Mouse (Mus musculus) G1E (cell line): ENCODE measurements around the gene Ifna7.
"Not testable (repeated sequence)": the region's sequence is repeated elsewhere in the genome, so short reads cannot be mapped to it uniquely, and the experiment has no call there.

Experiments used
- CTCF ChIP-seq: IDR thresholded peaks from 2 replicates; pipeline ENCODE4 v1.5.1; 2012; ENCODE audit warnings: low read depth, low read length, inconsistent platforms, mixed read lengths
- GATA1 ChIP-seq: IDR thresholded peaks from 2 replicates; pipeline ENCODE4 v1.6.1; 2012; ENCODE audit warnings: borderline replicate concordance, low read length, inconsistent platforms, mixed read lengths
- GATA2 ChIP-seq: IDR thresholded peaks from 2 replicates; pipeline ENCODE4 v1.6.1; 2012; ENCODE audit warnings: low read depth, low read length, inconsistent platforms, borderline replicate concordance
- POLR2AphosphoS5 ChIP-seq: IDR thresholded peaks from 2 replicates; pipeline ENCODE4 v1.6.1; 2012; ENCODE audit warnings: low read depth, low read length, inconsistent platforms; ENCODE audit not compliant: insufficient replicate concordance
- TAL1 ChIP-seq: conservative IDR thresholded peaks from 2 replicates; pipeline ENCODE4 v1.6.1; 2012; ENCODE audit warnings: low read depth, low read length, inconsistent platforms, mixed read lengths

GRCm38 (mm10) chr4:88780320-88780719 lies 35.7 kb upstream of the Ifna7 start:
- TF ChIP-seq GATA2, CTCF, POLR2AphosphoS5, GATA1, TAL1: not testable (repeated sequence)
